25 mouse cellular contexts compared by ENCODE assay signal in the genomic region with DNA sequence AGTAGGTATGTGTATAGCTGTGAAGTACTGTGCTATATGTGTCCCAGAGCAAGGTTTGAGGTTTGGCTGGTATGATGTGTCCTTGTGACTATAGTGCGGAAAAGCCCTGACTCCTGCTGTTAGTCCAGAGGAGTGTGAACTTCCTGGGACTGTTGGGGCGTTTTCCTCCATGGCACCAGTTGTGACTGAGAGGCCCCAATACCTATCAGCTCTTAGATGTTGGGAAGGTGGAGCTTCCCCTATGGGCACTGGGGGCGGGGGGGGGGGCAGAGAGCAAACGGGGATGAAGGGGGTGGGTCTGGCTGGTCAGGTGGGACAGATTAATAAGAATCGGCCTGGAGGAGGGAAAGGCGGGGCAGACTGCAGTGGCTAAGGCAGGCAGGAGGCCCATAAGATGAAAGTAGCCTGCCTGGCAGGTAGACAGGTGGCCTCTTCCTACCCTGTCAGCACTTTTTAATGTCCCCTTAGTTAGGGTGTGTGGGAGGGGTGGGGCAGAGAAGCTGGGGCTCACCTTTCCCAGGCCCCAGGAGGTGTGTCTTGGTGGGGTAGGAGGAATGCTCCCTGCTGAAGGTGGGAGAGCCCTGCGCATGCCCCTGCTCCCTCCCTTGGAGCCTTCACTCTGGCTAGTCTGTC. TPM values are rescaled to one million over a fixed set of nuclear protein-coding genes. Genes with fewer than 3 reads are reported as not detected.
"Had no signal": no experiment of that assay in that cellular context is flagged by ENCODE, and none has a peak within 500 bp of the region (broad histone marks: within the 10 kb centered on the region; RNA-seq: fewer than 3 reads in every experiment).

No protein-coding gene starts in this region.

- ATAC-seq: liver, postnatal 0 days; lung, postnatal 0 days; midbrain, embryonic 15.5 days had no signal

- DNase-seq: kidney, adult 9 months; kidney, postnatal 14 days; layer of hippocampus, postnatal 36 days; liver, postnatal 0 days; lung, embryonic 14.5 days; right cerebral cortex, adult 18-20 months; right cerebral cortex, postnatal 14 days; right cerebral cortex, postnatal 4 days; thymus, postnatal 25 days had no signal

- H3K27ac ChIP-seq: layer of hippocampus, adult 2 months; left cerebral cortex, adult 2 months; liver, embryonic 14.5 days; macrophage; midbrain, embryonic 12.5 days; midbrain, embryonic 15.5 days; neural tube, embryonic 12.5 days; stomach, embryonic 15.5 days had no signal

- H3K9ac ChIP-seq: liver, embryonic 14.5 days; liver, postnatal 0 days; lung, embryonic 14.5 days; midbrain, embryonic 12.5 days; midbrain, embryonic 15.5 days; neural tube, embryonic 12.5 days; neural tube, embryonic 15.5 days; stomach, embryonic 15.5 days had no signal

- H3K4me2 ChIP-seq: lung, embryonic 14.5 days; midbrain, embryonic 12.5 days; midbrain, embryonic 15.5 days; neural tube, embryonic 12.5 days; neural tube, embryonic 15.5 days; stomach, embryonic 15.5 days had no signal

- H3K4me3 ChIP-seq: layer of hippocampus, adult 2 months; left cerebral cortex, adult 2 months; midbrain, embryonic 12.5 days; midbrain, embryonic 15.5 days; neural tube, embryonic 12.5 days; neural tube, embryonic 15.5 days; stomach, embryonic 15.5 days had no signal

- H3K4me1 ChIP-seq: midbrain, embryonic 12.5 days; midbrain, embryonic 15.5 days; stomach, embryonic 15.5 days had no signal

- H3K36me3 ChIP-seq: midbrain, embryonic 12.5 days; midbrain, embryonic 15.5 days; neural tube, embryonic 12.5 days; neural tube, embryonic 15.5 days; stomach, embryonic 15.5 days had no signal

- H3K9me3 ChIP-seq: midbrain, embryonic 12.5 days; midbrain, embryonic 15.5 days; neural tube, embryonic 12.5 days; neural tube, embryonic 15.5 days; stomach, embryonic 15.5 days had no signal

RNA-seq across cellular contexts. Expression of gene Gm20538, which starts 37.1 kb away (rescaled TPM):
- polyA plus RNA-seq: intestine, embryonic 14.5 days; large intestine, adult 2 months; limb, embryonic 11.5 days; limb, embryonic 14.5 days; liver, adult 2 months; liver, embryonic 14.5 days; liver, postnatal 0 days; lung, embryonic 14.5 days; macrophage; midbrain, embryonic 12.5 days; midbrain, embryonic 15.5 days; neural tube, embryonic 12.5 days; neural tube, embryonic 15.5 days; stomach, embryonic 15.5 days; thymus, postnatal 0 days had no signal
